Mouse (Mus musculus) lung, adult 2 months (tissue): Measurements from ENCODE around the gene Tbc1d30. TPM values are rescaled to one million over a fixed set of nuclear protein-coding genes. Genes with fewer than 3 reads are reported as not detected.
A peak's percentile ranks its signal among the peaks of the same experiment; 100 is the strongest.

Experiments
- DNase-seq: peaks from one replicate; pipeline ENCODE4 v3.0.0; 2022
- H3K4me1 ChIP-seq: fragments of 200-500 bp; 2 replicates; pipeline ENCODE4 v1.6.1; 2011; ENCODE audit warnings: low read length; ENCODE audit not compliant: control insufficient read depth, insufficient read depth
- H3K4me3 ChIP-seq: fragments of 200-500 bp; replicated peaks from 2 replicates; pipeline ENCODE3; 2011; ENCODE audit warnings: low read depth, mild to moderate bottlenecking, control low read depth, low read length; ENCODE audit errors: extremely low read depth
- CTCF ChIP-seq: fragments of 200-500 bp; IDR thresholded peaks from 2 replicates; pipeline ENCODE4 v1.5.1; 2011; ENCODE audit warnings: mild to moderate bottlenecking, low read length, control low read depth; ENCODE audit not compliant: insufficient read depth
- POLR2A ChIP-seq: fragments of 200-500 bp; IDR thresholded peaks from 2 replicates; pipeline ENCODE4 v1.6.1; 2011; ENCODE audit warnings: low read depth, mild to moderate bottlenecking, control low read depth, low read length, borderline replicate concordance; ENCODE audit errors: extremely low read depth
- WGBS: fragments of 180-500 bp; shearing (Covaris S2); methylation state at CpG from one replicate; pipeline ENCODE4 v1.1.7; 2018; 5-methylcytosine and 5-hydroxymethylcytosine counted together
- polyA plus RNA-seq: library from polyadenylated mRNA; depleted of rRNA; stranded (reverse); fragments of >200 nt; gene quantifications from 2 replicates; pipeline ENCODE4 v1.2.3, GENCODE M21; 2012

Tbc1d30 gene
- polyA plus RNA-seq, 1 experiment, result 14.1 TPM

DNA sequence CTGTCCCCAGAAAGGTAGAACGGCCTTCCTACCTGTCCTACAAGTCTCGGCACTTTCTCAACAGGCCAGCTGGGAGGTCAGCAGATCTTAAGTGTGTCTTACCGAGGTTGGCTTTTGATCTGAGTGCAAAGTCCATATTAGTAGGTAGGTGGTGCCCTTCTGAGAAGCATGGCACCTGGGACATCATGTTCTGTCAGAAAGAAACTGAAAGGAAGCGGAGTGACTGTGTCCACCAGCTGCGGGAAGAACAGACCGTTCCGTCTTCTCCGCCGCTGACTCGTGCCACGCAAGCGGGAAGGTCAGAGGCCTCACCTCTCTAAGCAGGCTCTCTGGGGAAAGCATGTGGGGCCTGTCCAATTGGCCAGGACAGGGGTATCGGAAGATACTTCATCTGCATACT, 33.6 kb upstream of the Tbc1d30 start:
- WGBS, result 85% methylated on average over 13 of the region's 13 CpGs
- no peak for DNase-seq
- Histone ChIP-seq H3K4me1 (peaks cover 2% of the 10 kb centered on the region; the same call in 1 of the 2 replicates), H3K4me3 (no peak overlapping the region)
- TF ChIP-seq POLR2A (no peak), CTCF (no peak)

DNA sequence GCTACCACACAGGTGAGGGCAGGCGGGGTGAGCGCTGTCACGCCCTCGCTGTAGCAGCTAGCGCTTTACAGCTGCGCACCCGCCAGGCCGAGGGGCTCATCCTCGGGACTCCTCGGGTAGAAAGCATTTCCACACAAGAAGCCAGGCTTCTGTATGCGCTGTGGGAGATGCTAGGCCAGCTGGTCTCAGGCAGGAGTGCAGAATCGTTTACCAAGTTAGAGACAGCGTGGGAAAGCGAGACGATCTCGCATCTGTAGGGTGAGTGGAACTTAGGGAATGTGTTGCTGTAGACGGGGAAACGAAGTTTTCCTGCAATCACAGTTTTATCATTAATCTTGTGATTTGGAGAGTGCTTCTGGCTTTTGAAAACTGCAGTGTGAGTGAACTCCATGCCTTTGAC, 30.2 kb upstream of the Tbc1d30 start:
- no peak for DNase-seq
- TF ChIP-seq CTCF (no peak), POLR2A (no peak)

DNA sequence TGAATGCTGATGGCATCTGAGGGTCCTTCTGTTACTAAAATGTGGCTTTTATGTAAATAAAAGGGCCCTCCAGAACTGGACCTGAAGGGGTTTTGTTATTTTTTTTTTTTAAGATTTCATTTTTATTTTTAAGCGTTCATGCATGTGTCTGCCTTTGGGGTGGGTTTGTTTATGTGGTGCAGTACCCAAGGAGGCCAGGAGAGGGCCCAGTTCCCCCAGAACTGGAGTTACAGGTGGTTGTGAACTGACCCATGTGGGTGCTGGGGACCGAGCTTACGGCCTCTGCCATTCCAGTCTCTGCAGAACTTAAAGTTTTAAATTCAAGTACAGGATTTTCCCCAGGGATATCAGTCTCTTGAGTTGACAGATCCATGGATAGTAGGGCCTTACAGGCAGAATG, 28.3 kb upstream of the Tbc1d30 start:
- 97% methylated on average over 3 of the region's 3 CpGs for WGBS
- DNase-seq, result no peak
- Histone ChIP-seq H3K4me3 (no peak overlapping the region), H3K4me1 (no peaks in the 10 kb centered on the region)
- TF ChIP-seq POLR2A (no peak), CTCF (no peak)

More for the DNA sequence above, 30.2 kb upstream of the Tbc1d30 start:
- Histone ChIP-seq H3K4me3 (no peak overlapping the region), H3K4me1 (peaks cover 2% of the 10 kb centered on the region; the same call in 1 of the 2 replicates)
- 84% methylated on average over 18 of the region's 18 CpGs for WGBS

DNA sequence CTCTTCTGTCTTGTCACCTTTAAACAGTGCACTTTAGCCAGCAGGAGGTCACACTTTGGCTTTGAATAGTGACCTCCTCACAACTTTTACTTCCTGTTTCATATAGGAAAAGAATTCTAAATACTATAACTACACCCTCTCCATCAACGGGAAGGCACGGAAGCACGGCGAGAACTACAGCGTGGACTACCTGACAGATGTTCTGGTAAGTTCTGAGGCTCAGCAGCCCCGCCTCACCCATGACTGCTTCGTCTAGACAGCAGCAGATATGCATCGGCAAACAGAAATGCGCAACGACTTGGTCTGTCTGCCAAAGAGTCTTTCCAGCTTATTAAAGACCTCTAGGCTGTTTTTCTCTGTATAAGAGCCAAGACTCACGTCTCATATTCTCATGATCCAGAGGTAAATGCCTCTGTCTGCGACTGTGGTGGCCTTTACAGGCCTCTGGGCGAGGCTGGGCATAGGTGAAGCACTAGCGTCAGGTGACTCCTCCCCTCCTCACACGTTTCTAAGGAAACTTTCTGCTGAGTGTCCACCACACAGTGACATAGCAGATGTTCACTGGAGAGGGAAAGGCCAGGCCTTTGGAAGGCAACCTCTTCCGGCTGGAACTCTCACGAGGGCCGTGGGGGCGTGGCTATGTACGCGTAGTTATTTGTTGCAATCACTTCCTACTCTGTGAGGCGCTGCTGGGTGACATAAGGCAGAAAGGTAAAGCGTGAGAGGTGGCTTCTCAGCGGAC, 25.6 kb upstream of the Tbc1d30 start:
- 72% methylated on average over 24 of the region's 24 CpGs for WGBS
- Histone ChIP-seq H3K4me3 (no peak overlapping the region), H3K4me1 (0 out of 2 replicates have a peak, but pooled peaks cover 4% of the 10 kb centered on the region)
- no peak for TF ChIP-seq CTCF
- no peak for TF ChIP-seq POLR2A
- no peak for DNase-seq

DNA sequence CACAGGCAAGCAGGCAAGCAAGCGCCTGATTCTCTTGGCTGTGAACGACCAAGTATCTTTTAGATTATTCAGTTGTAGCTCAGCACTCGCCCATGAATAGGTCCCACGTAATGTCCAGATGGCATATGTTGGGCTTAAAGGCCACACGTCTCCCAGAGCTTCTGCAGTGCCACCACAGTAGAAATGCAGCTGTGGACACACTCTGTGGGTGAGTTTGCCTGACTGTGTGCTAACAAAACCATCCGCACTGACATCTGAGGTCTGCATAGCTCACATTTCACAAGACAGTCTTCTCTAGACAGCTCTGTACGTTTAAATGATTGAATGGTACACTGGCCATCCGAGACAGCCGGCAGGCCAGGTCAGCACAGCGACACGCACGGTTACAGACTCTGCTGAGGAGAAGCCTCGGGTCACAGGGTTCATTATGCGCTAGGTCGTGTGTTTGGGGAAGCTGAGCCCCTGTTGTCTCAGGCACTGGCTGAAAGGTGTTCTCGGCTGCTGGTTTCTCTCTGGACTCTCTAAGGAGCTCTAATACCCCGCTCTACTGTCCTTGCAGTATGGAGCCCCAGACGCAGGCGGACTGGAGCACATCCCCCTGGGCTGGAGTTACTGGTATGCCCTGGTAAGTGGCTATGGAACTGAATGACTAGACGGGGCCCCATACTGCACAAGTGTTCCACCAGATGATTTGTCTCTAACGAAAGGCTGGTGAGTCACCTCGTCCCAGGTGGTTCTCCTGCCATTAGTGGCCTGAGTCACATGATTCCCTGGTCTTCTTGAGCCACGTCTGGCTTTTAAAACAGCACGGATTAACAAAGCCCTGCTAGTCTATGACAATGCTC, 24.8 kb upstream of the Tbc1d30 start:
- H3K4me3 ChIP-seq, result no peak overlapping the region
- WGBS, result 79% methylated on average over 24 of the region's 24 CpGs
- DNase-seq, result no peak
- H3K4me1 ChIP-seq, result 0 out of 2 replicates have a peak, but pooled peaks cover 4% of the 10 kb centered on the region
- TF ChIP-seq POLR2A (no peak), CTCF (no peak)

DNA sequence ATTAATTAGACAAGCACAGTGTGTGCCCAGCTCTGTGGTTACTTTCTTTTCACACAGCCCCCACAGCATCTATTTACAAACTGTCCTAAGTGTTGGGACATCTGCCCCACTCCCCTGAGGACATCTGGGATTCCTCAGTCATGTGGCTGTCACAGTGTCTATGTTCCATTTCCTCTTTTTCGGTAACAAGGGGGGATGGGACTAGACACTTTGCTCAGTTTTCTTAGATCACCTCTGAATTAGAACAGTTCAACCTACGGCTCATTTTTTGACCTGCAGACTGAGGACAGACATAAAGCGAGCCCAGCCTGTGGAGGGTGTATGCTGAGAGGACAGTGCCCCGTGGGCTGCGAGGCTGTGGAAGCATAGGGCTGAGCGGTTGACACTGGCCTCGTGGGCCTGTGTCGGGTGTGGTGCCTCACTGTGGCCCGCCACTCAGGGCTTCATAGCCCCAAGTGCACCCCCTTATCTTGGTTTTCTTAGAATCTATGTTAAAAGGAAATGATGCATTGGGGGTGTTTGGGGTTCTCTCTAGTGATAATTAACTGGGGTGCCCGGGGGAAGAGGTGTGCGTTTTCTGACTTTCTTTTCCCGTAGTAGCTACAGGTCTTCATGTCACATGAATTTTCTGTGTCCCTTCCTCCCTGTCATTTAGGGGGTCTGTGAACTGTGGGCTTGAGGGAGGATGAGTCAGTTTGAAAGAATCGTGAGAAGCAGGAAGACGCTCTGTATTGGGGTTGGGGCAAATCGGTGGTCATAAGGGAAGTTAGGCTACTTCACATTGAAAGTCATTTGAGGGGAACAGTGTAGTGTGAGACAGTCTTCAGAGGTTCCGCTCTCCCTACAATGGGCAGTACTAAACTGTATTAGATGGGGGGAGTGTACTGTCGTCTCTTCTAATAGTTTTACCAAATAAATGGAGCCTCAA, 23.9 kb upstream of the Tbc1d30 start:
- WGBS, result 73% methylated on average over 17 of the region's 17 CpGs
- H3K4me1 ChIP-seq, result 0 out of 2 replicates have a peak, but pooled peaks cover 4% of the 10 kb centered on the region
- no peak for TF ChIP-seq POLR2A
- no peak for TF ChIP-seq CTCF
- DNase-seq, result no peak
- H3K4me3 ChIP-seq, result no peak overlapping the region

DNA sequence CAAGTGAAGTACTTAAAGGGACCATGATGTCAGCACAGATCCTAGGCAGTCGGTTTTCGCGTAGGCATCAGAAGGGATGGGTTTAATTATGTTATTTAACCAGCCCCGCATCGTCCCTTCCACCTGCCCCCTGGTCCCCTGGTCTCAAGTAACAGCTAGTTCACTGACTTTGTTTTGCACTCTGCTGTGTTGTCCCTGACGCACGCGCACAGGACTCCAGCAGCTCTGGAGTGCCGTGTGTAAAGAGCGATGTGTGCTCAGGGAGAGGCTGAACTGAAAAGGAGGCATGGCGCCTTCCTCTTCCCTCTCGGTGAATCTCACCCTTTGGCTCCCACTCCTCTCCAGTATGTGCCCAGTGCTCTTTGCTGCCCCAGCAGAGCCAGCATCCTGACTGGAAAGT, 22.9 kb upstream of the Tbc1d30 start:
- 74% methylated on average over 12 of the region's 12 CpGs for WGBS
- Histone ChIP-seq H3K4me1 (0 out of 2 replicates have a peak, but pooled peaks cover 4% of the 10 kb centered on the region), H3K4me3 (no peak overlapping the region)
- no peak for DNase-seq
- TF ChIP-seq CTCF (no peak), POLR2A (no peak)

DNA sequence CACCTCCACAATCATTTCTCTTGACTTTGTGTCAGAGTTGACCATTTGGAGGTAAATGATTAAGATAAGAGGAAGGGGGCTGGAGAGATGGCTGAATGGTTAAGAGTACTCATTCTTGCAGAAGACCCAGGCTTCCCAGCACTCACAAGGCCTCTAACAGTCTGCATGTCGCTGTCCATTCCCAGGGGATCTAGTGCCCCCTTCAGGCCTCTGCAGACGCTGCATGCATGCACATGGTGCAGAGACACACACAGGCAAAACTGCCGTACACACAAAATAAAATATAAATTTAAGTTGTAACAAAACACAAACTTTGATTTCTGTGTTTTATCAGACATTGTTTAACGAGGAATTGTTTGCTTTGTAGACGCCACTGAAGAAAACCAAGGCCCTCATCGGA, 19.7 kb upstream of the Tbc1d30 start:
- WGBS, result 93% methylated on average over 6 of the region's 6 CpGs
- peak; percentile 46 for TF ChIP-seq CTCF
- TF ChIP-seq POLR2A, result no peak
- no peak overlapping the region for H3K4me3 ChIP-seq
- no peak for DNase-seq
- peaks cover 11% of the 10 kb centered on the region; the same call in 1 of the 2 replicates for H3K4me1 ChIP-seq

DNA sequence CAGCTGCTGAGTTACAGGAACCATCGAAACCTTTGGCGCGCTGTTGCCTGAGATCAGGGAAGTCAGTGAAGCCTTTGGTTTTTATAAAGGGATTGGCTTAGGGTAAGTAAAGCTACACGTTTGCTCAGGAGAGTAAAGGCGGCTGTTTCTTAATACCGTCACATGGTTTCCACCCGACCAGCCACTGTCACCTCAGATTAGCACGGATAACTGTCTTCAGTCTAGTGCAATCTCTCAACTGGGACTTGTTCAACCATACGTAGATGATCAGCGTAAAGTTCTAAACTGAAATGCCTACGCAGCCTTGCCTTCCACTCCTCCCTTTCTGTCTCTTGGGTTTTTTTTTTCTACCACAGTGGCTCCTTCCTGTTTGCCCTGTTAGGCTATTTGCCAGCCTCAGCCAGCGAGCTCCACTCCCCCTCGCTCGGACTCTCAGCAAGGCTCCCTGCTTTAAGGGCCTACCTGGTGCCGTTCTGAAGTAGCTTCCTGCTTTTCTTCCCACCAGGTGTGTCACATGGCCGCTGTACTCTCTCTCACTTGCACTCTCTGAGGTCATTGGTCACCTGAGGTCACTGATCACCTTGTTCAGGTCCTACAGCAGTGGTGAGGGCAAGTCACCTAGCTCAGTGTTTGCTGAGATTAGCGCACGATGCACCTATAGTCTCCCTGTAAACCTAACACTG, 17.8 kb upstream of the Tbc1d30 start:
- Histone ChIP-seq H3K4me3 (no peak overlapping the region), H3K4me1 (peaks cover 10% of the 10 kb centered on the region; the same call in 1 of the 2 replicates)
- WGBS, result 60% methylated on average over 18 of the region's 18 CpGs
- no peak for DNase-seq
- TF ChIP-seq CTCF (no peak), POLR2A (no peak)
